Mouse (Mus musculus): ENCODE results near the gene Ubqln1. TPM values are rescaled to one million over a fixed set of nuclear protein-coding genes. Genes with fewer than 3 reads are reported as not detected.
"Not testable (repeated sequence)": the region's sequence is repeated elsewhere in the genome, so short reads cannot be mapped to it uniquely, and the experiment has no call there.

The Ubqln1 gene
- polyA plus RNA-seq, 1 experiment: 119 TPM

DNA sequence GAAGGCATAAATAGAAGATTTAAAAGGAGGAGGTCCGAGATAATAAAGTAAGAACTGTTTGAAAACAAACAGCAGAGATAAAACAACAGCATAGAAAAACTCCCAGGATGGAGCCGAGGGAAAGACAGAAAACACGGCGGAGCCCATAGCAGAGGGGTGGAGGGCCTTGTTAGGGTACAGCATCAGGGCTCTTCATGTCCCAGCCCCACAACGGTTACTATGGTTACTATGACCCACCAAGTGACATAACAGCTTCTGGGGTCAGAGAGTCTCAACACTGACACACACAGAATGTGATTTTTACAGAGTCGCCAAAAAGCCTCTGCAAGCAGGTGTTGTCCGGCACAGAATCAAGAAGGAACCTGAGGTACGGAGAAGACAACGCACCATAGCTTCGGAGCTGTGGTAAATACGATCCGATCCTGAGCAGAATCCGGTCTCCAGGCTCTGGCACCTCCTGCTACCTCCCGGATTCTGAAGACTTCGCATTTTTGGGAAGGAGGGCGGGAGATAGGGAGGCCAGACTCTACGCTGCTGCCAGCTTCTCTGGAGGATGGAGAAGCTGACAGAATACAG is 67.1 kb downstream of the Ubqln1 start:
- Histone ChIP-seq H3K4me1 (ENCODE audit: control insufficient read depth, insufficient read depth, low read length) (no peaks in the 10 kb centered on the region), H3K27ac (ENCODE audit: insufficient read depth, low read length) (no peak overlapping the region), H3K4me3 (ENCODE audit: insufficient read depth, low read length) (peak overlapping the region; percentile 21)
- no peak for TF ChIP-seq CTCF (IDR thresholded peaks at IDR 0.05; ENCODE audit: extremely low read depth, insufficient read depth, low read length)
- no peak for TF ChIP-seq POLR2A (IDR thresholded peaks at IDR 0.05; ENCODE audit: extremely low read depth, insufficient read depth, low read length)

DNA sequence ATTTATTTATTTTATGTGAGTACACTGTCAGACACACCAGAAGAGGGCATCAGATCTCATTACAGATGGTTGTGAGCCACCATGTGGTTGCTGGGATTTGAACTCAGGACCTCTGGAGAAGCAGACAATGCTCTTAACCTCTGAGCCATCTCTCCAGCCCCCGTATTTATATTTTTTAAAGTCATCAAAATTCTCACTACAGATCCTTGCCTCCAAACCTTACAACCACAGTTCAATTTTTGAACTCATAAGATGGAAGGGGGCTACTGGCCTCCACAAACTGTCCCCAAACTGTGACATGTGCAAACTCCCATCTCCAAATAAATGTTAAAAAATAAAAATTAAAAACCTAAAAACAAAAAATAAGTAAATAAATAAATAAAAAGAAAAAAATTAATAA is 67.7 kb downstream of the Ubqln1 start:
- Histone ChIP-seq H3K27ac (ENCODE audit: insufficient read depth, low read length) (no peak overlapping the region), H3K4me1 (ENCODE audit: control insufficient read depth, insufficient read depth, low read length) (no peaks in the 10 kb centered on the region), H3K4me3 (ENCODE audit: insufficient read depth, low read length) (no peak overlapping the region)
- TF ChIP-seq CTCF (IDR thresholded peaks at IDR 0.05; ENCODE audit: extremely low read depth, insufficient read depth, low read length): no peak
- no peak for TF ChIP-seq POLR2A (IDR thresholded peaks at IDR 0.05; ENCODE audit: extremely low read depth, insufficient read depth, low read length)

DNA sequence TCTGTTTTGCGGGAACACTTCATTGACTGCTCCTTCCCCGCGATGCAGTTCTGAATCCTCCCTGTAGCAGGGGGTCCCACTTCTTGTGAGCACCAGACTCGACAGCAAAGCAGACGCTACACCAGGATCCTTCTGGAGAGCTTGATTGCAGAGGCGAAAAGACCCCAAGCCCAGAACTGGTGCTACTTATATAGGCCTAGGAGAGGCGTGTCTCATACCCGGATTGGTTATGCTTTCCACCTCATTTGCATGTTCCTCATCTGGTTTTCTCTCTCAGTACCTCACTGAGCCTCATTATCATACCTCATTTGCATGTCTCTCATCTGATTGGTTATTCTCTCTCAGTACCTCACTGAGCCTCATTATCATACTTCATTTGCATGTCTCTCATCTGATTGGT is 68.8 kb downstream of the Ubqln1 start:
- H3K4me1 ChIP-seq (ENCODE audit: control insufficient read depth, insufficient read depth, low read length); H3K4me3 ChIP-seq (ENCODE audit: insufficient read depth, low read length); H3K27ac ChIP-seq (ENCODE audit: insufficient read depth, low read length): not testable (repeated sequence)

DNA sequence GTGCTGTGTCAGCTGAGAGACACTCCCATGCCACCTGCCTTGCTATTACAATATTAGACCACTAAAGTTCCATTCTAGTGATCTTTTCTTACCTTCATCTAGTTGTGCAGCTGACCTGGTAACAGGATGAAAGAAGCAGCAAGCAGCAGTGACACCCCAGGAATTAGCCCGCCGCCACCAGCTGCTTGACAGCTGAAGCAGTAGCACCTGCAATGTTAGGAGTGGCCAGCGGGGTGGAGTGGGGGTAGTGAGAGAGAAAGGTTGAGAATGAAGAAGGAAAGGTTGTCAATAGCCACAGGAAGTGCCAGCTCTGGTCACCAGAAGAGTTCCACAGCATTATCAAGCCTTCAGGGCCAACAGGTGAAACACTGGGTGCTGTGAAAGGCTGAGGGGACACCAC is 83.8 kb downstream of the Ubqln1 start:
- Histone ChIP-seq H3K27ac (ENCODE audit: insufficient read depth, low read length) (no peak overlapping the region), H3K4me1 (ENCODE audit: control insufficient read depth, insufficient read depth, low read length) (no peaks in the 10 kb centered on the region), H3K4me3 (ENCODE audit: insufficient read depth, low read length) (no peak overlapping the region)
- TF ChIP-seq POLR2A (IDR thresholded peaks at IDR 0.05; ENCODE audit: extremely low read depth, insufficient read depth, low read length) (no peak), CTCF (IDR thresholded peaks at IDR 0.05; ENCODE audit: extremely low read depth, insufficient read depth, low read length) (no peak)

DNA sequence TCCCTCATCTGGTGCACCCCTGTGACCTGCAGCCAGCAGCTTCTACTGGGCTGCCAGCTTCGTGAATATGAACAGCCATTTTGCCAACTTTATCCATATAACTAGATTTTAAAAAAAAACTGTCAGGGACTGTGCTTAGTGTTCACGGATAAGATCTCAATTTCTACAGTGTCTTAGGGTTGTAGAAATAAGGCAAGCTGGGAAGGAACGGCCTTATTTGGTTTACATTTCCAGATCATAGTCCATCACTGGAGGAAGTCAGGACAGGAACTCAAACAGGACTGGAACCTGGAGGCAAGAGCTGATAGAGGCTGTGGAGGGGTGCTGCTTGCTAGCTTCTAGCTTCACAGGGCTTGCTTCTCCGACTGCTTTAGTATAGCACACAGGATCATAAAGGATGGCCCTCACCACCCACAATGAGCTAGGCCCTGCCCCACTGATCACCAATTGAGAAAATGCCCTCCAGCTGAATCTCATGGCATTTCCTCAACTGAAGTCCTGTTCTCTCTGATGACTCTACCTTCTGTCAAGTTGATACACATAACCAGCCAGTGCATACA is 85.7 kb downstream of the Ubqln1 start:
- 0 out of 2 replicates have a peak, but pooled peaks cover 2% of the 10 kb centered on the region for H3K4me1 ChIP-seq (ENCODE audit: control insufficient read depth, insufficient read depth, low read length)
- H3K4me3 ChIP-seq (ENCODE audit: insufficient read depth, low read length): peak overlapping the region; percentile 84
- peak overlapping the region; percentile 88 for H3K27ac ChIP-seq (ENCODE audit: insufficient read depth, low read length)
- TF ChIP-seq POLR2A (IDR thresholded peaks at IDR 0.05; ENCODE audit: extremely low read depth, insufficient read depth, low read length) (no peak), CTCF (IDR thresholded peaks at IDR 0.05; ENCODE audit: extremely low read depth, insufficient read depth, low read length) (no peak)

DNA sequence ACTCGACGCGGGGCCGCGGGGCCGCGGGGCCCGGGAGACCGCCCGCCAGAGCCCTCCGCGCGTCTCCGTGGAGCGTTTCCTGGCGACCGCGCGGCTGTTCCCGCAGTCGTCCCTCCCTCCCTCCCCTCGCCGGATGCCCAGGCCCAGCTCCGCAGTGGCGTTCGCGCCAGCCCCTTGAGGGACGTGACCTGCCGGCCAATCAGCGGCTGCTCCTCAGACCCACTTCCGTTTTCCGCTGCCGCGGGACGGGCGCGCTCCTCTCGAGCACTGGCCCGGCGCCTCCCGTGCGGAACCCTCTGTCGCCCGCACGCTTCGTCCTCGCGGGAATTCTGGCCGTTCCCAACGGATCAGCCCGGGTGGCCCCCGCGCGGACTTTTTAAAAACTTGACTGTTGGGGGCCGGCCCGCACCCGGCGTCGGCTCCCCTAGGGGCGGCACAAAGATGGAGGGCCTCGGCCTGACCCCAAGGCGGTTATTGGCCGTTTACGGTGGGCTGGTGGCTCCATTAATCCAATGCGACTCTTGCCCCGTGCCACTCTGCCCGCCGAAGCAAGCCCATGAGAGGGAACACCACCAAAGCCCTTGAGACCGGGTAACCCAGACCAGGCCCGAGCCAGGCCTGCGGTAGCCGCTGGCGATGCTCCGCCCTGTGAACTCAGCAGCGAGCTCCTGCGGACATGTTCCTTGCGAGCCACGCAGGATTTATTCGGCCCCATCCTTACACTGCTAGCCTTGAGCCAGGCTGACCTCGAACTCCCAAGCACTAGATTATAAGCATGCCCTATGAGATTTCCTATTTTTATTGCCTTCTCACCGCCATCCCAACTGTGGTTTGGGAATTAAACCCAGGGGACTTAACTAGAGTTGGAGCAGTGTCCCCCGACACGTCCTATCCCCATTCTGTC is 86.4 kb downstream of the Ubqln1 start:
- peak overlapping the region; percentile 99 for H3K27ac ChIP-seq (ENCODE audit: insufficient read depth, low read length)
- peak overlapping the region; percentile 84 for H3K4me3 ChIP-seq (ENCODE audit: insufficient read depth, low read length)
- 0 out of 2 replicates have a peak, but pooled peaks cover 2% of the 10 kb centered on the region for H3K4me1 ChIP-seq (ENCODE audit: control insufficient read depth, insufficient read depth, low read length)
- TF ChIP-seq POLR2A (IDR thresholded peaks at IDR 0.05; ENCODE audit: extremely low read depth, insufficient read depth, low read length) (peak; percentile 84), CTCF (IDR thresholded peaks at IDR 0.05; ENCODE audit: extremely low read depth, insufficient read depth, low read length) (no peak)

DNA sequence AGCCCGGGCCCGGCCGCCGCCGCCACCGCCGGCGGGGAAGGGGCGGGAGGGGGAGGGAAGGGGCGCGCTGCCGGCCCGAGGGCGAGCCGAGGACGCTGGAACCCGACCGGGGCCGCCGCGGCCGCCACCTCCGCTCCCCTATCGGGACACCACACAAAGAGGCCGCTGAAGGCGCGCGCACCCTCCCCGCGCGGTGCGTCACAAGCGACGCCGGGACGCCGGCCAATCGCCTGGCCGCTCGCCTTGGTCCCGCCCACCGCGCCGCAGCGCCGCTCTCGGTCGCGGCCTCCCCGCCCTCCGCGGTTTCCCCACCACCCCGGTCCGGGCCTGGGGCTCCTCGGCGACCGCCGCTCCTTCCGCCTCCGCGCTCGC is 87.1 kb downstream of the Ubqln1 start, which contains the start of gene Hnrnpa0:
Hnrnpa0 (minus strand) TSS at position 161 of the 372 bp plus-strand sequence.
- TF ChIP-seq POLR2A (IDR thresholded peaks at IDR 0.05; ENCODE audit: extremely low read depth, insufficient read depth, low read length) (peak; percentile 29; the same call in 1 of the 2 replicates), CTCF (IDR thresholded peaks at IDR 0.05; ENCODE audit: extremely low read depth, insufficient read depth, low read length) (no peak)
- peak within 1 kb of the TSS; percentile 99 for H3K27ac ChIP-seq (ENCODE audit: insufficient read depth, low read length)
- peak within 1 kb of the TSS; percentile 84 for H3K4me3 ChIP-seq (ENCODE audit: insufficient read depth, low read length)
- H3K4me1 ChIP-seq (ENCODE audit: control insufficient read depth, insufficient read depth, low read length): 0 out of 2 replicates have a peak, but pooled peaks cover 2% of the 10 kb centered on the region

DNA sequence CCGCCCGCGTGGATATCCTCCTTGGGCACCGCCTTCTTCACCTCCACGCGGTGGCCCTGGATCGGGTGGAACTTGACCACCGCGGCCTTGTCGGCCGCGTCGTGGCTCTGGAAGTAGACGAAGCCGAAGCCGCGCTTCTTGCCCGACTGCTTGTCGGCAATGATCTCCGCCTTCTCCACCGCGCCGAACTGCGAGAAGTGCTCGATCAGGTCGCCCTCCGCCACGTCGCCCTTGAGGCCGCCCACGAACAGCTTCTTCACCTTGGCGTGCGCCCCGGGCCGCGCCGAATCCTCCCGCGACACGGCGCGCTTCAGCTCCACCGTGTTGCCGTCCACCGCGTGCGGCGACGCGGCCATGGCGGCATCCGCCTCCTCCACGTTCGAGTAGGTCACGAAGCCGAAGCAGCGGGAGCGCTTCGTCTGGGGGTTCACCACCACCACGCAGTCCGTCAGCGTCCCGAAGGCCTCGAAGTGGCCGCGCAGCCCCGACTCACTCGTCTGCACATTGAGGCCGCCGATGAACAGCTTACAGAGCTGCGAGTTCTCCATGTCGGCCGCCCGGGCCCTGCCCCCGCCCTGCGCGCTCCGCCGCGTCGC is 87.6 kb downstream of the Ubqln1 start:
- no peak for TF ChIP-seq POLR2A (IDR thresholded peaks at IDR 0.05; ENCODE audit: extremely low read depth, insufficient read depth, low read length)
- TF ChIP-seq CTCF (IDR thresholded peaks at IDR 0.05; ENCODE audit: extremely low read depth, insufficient read depth, low read length): no peak
- Histone ChIP-seq H3K4me1 (ENCODE audit: control insufficient read depth, insufficient read depth, low read length) (0 out of 2 replicates have a peak, but pooled peaks cover 2% of the 10 kb centered on the region), H3K27ac (ENCODE audit: insufficient read depth, low read length) (peak overlapping the region; percentile 99), H3K4me3 (ENCODE audit: insufficient read depth, low read length) (peak overlapping the region; percentile 84)
